Mouse (Mus musculus) erythroblast, embryonic 14.5 days (primary cell): ENCODE measurements around the gene Hvcn1.

Source experiments
- GATA1 ChIP-seq: IDR thresholded peaks from 2 replicates; pipeline ENCODE4 v1.6.1; 2012; ENCODE audit warnings: low read length, inconsistent platforms, mixed read lengths
- TAL1 ChIP-seq: IDR thresholded peaks from 3 replicates; pipeline ENCODE4 v1.6.1; 2012; ENCODE audit warnings: low read length, inconsistent platforms, mixed read lengths

DNA sequence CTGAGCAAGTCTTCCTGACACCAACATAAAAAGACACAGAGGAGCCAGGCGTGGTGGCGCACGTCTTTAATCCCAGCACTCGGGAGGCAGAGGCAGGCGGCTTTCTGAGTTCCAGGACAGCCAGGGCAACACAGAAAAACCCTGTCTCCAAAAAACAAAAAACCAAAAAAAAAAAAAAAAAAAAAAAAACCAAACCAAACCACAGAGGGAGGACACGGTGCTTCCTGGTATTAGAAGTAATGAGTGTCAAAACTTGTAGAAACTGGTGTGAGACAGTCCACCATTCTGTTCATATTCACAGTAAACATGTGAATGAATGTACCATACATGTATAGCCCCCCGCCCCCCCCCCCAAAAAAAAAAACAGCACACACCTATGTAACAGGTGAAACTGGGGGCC lies 30.6 kb upstream of the Hvcn1 start:
- TF ChIP-seq GATA1 (no peak), TAL1 (no peak)
